ENCODE assay signal across 28 mouse cellular contexts in the genomic region with DNA sequence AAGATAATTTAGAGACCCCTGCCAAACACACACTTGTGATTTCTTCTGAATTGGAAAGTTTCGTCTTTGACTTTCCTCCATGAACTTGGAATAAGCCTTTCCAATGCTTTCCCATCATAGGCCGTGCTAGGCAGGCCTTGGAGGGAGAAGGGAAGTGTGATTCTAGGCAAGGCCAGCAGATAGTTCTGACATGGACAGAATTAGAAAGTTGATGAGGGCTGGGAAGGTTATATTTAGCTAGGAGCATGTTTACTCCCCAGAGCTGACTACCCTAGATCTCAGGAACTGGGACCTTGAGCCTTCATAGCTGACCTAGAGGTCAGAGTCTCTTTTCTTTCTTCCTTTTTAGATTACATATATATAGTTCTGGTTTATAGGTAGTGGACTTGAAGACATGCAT. TPM values are rescaled to one million over a fixed set of nuclear protein-coding genes. Genes with fewer than 3 reads are reported as not detected.
DNase-seq lines count a peak whose midpoint lies in the region; ATAC-seq and TF ChIP-seq lines count a peak whose summit lies in the region.
"Had no signal": no experiment of that assay in that cellular context is flagged by ENCODE, and none has a peak within 500 bp of the region (broad histone marks: within the 10 kb centered on the region; RNA-seq: fewer than 3 reads in every experiment).

No protein-coding gene starts in this region.

- H3K27ac ChIP-seq in heart, adult 2 months = peak overlapping the region; percentile 97
- H3K27ac ChIP-seq in heart, embryonic 11.5 days (ENCODE audit: low read depth, low read length) = peak overlapping the region; percentile 80
- peak overlapping the region; percentile 98 for H3K27ac ChIP-seq in heart, embryonic 16.5 days (ENCODE audit: low read length)
- H3K27ac ChIP-seq: embryonic facial prominence, embryonic 10.5 days; embryonic facial prominence, embryonic 15.5 days; forebrain, embryonic 13.5 days; hindbrain, postnatal 0 days; intestine, embryonic 15.5 days; liver, embryonic 14.5 days; macrophage; midbrain, embryonic 13.5 days; neural tube, embryonic 13.5 days had no signal

- peak; percentile 47; the same call in 1 of the 2 replicates for TF ChIP-seq POLR2A in heart, adult 2 months (IDR thresholded peaks at IDR 0.05; ENCODE audit: insufficient read depth, low read depth, low read length)

- peak overlapping the region; percentile 29 for H3K4me2 ChIP-seq in heart, embryonic 11.5 days
- peak overlapping the region; percentile 37; the same call in 1 of the 2 replicates for H3K4me2 ChIP-seq in heart, embryonic 16.5 days (ENCODE audit: low read depth, low read length)
- H3K4me2 ChIP-seq: embryonic facial prominence, embryonic 15.5 days; forebrain, embryonic 13.5 days; intestine, embryonic 15.5 days; midbrain, embryonic 13.5 days; neural tube, embryonic 13.5 days had no signal

- no peaks in the 10 kb centered on the region for H3K9me3 ChIP-seq in heart, embryonic 11.5 days (replicated peaks; ENCODE audit: control insufficient read depth, low read length)
- H3K9me3 ChIP-seq in heart, embryonic 16.5 days (replicated peaks; ENCODE audit: control insufficient read depth, low read length) = no peaks in the 10 kb centered on the region
- H3K9me3 ChIP-seq: embryonic facial prominence, embryonic 10.5 days; embryonic facial prominence, embryonic 15.5 days; forebrain, embryonic 13.5 days; intestine, embryonic 15.5 days; midbrain, embryonic 13.5 days; neural tube, embryonic 13.5 days had no signal

- TF ChIP-seq EP300 in heart, adult 2 months (IDR thresholded peaks at IDR 0.05; ENCODE audit: insufficient read depth, low read depth, low read length) = no peak

- WGBS in heart, adult 2 months = 27% methylated on average over 2 of the region's 2 CpGs
- WGBS in heart, embryonic 11.5 days (ENCODE audit: insufficient replicate concordance) = 50% methylated on average over 2 of the region's 2 CpGs
- 37% methylated on average over 2 of the region's 2 CpGs for WGBS in heart, embryonic 16.5 days

- H3K4me3 ChIP-seq in heart, adult 2 months = no peak overlapping the region
- no peak overlapping the region for H3K4me3 ChIP-seq in heart, embryonic 11.5 days (ENCODE audit: low read depth, low read length)
- H3K4me3 ChIP-seq in heart, embryonic 16.5 days (ENCODE audit: low read length) = no peak overlapping the region
- H3K4me3 ChIP-seq: embryonic facial prominence, embryonic 10.5 days; embryonic facial prominence, embryonic 15.5 days; forebrain, embryonic 13.5 days; intestine, embryonic 15.5 days; midbrain, embryonic 13.5 days; neural tube, embryonic 13.5 days had no signal

- ATAC-seq in heart, embryonic 11.5 days (replicated peaks; ENCODE audit: insufficient number of reproducible peaks, low FRiP score, low TSS enrichment) = no peak
- peak; percentile 50 for ATAC-seq in heart, embryonic 16.5 days (replicated peaks; ENCODE audit: extremely low read depth, insufficient read depth, low FRiP score)
- ATAC-seq: forebrain, embryonic 13.5 days; hindbrain, postnatal 0 days; intestine, embryonic 15.5 days; midbrain, embryonic 13.5 days had no signal

- H3K4me1 ChIP-seq in heart, adult 2 months (ENCODE audit: control insufficient read depth, insufficient read depth, low read length) = peaks cover 16% of the 10 kb centered on the region
- H3K4me1 ChIP-seq in heart, embryonic 11.5 days (ENCODE audit: control insufficient read depth, insufficient read depth, low read length) = peaks cover 27% of the 10 kb centered on the region
- H3K4me1 ChIP-seq in heart, embryonic 16.5 days (ENCODE audit: control insufficient read depth, insufficient read depth, low read length) = peaks cover 60% of the 10 kb centered on the region

- H3K27me3 ChIP-seq in heart, adult 2 months (ENCODE audit: control insufficient read depth, insufficient read depth, low read length) = no peaks in the 10 kb centered on the region
- no peaks in the 10 kb centered on the region for H3K27me3 ChIP-seq in heart, embryonic 11.5 days (ENCODE audit: control insufficient read depth, insufficient read depth, low read length)
- H3K27me3 ChIP-seq in heart, embryonic 16.5 days (ENCODE audit: control insufficient read depth, insufficient read depth, low read length) = no peaks in the 10 kb centered on the region
- H3K27me3 ChIP-seq: forebrain, embryonic 13.5 days; intestine, embryonic 15.5 days; midbrain, embryonic 13.5 days; neural tube, embryonic 13.5 days had no signal

- H3K9ac ChIP-seq in heart, adult 2 months (ENCODE audit: low read depth, low read length) = peak overlapping the region; percentile 26
- no peak overlapping the region for H3K9ac ChIP-seq in heart, embryonic 11.5 days (ENCODE audit: low read depth, low read length)
- peak overlapping the region; percentile 62 for H3K9ac ChIP-seq in heart, embryonic 16.5 days (ENCODE audit: low read length)
- H3K9ac ChIP-seq: embryonic facial prominence, embryonic 15.5 days; intestine, embryonic 15.5 days; liver, embryonic 14.5 days; midbrain, embryonic 13.5 days; neural tube, embryonic 13.5 days had no signal

- no peaks in the 10 kb centered on the region for H3K79me2 ChIP-seq in heart, adult 2 months (replicated peaks; ENCODE audit: control insufficient read depth, insufficient read depth, low read length)

- intact Hi-C loops in heart, adult 2 months (cut with DNase I) = no loop called here
- intact Hi-C loops in heart, postnatal 36 days (cut with DNase I) = loop anchor here (10.0 kb wide), 1 partner anchor 466 kb away; the partner anchor contains the start of gene Supt4a

- TF ChIP-seq CTCF in heart, adult 2 months (IDR thresholded peaks at IDR 0.05) = no peak

- H3K36me3 ChIP-seq in heart, adult 2 months (ENCODE audit: control insufficient read depth, insufficient read depth, low read length) = peaks cover 3% of the 10 kb centered on the region; the same call in 1 of the 2 replicates
- H3K36me3 ChIP-seq in heart, embryonic 11.5 days (ENCODE audit: control insufficient read depth, insufficient read depth, low read length) = no peaks in the 10 kb centered on the region
- no peaks in the 10 kb centered on the region; the same call in 1 of the 2 replicates for H3K36me3 ChIP-seq in heart, embryonic 16.5 days (ENCODE audit: control insufficient read depth, insufficient read depth)
- H3K36me3 ChIP-seq: embryonic facial prominence, embryonic 15.5 days; intestine, embryonic 15.5 days; midbrain, embryonic 13.5 days; neural tube, embryonic 13.5 days had no signal

- no peak for DNase-seq in heart, adult 2 months
- no peak for DNase-seq in heart, postnatal 36 days
- peak; percentile 54 to 64 for DNase-seq in heart, adult 9 months (ENCODE audit: low spot score in 2 of 2)
- no peak for DNase-seq in thymus, postnatal 14 days
- no peak for DNase-seq in cerebellum, postnatal 25 days
- DNase-seq: adrenal gland, postnatal 25 days; B cell, adult 2 months; cerebellum, adult 18-20 months; cerebellum, postnatal 14 days; kidney, adult 9 months; kidney, postnatal 10 days; layer of hippocampus, postnatal 36 days; liver; lung, adult 2 months; lung, postnatal 10 days; right cerebral cortex, postnatal 14 days; thymus, postnatal 36 days had no signal

RNA-seq across cellular contexts. Expression of gene Mrps23, which starts 3.0 kb away (rescaled TPM):
- 100 to 1,000 TPM; 303 to 314 TPM for total RNA-seq in heart, adult 2 months (2021)
- 121 and 142 TPM in 2 replicates for polyA plus RNA-seq in heart, adult 2 months (2012; rRNA removed)
- total RNA-seq in heart, postnatal 36 days (2021) = 100 to 1,000 TPM; 273 to 312 TPM
- polyA plus RNA-seq in heart, embryonic 11.5 days (2014; fragmentation: Nextera tagmentation; extraction: Ambion mirVana) = 87.3 and 88.4 TPM in 2 replicates
- polyA plus RNA-seq in heart, embryonic 16.5 days (2015; fragmentation: Nextera tagmentation; extraction: Ambion mirVana) = 97.6 and 105 TPM in 2 replicates

Comparison
In these comparisons a context has a peak if more than half of its experiments do, and no peak if none do; other contexts are left out.
1. DNase-seq: peak in heart, adult 9 months (2 of 2); none in heart, adult 2 months (0 of 2), heart, postnatal 36 days (0 of 2), thymus, postnatal 14 days (single experiment) and cerebellum, postnatal 25 days (0 of 2).
2. Peak in every context shown above with its lines, with median percentiles within 50 percentile points of each other: H3K27ac ChIP-seq.